Mouse (Mus musculus) MEL (cell line): ENCODE results near the gene Rin2. TPM values are rescaled to one million over a fixed set of nuclear protein-coding genes. Genes with fewer than 3 reads are reported as not detected.

Experiments used
- DNase-seq: peaks from one replicate; pipeline ENCODE4 v3.0.0; 2011; ENCODE audit warnings: low read depth, low spot score
- H3K27ac ChIP-seq: 2 replicates; pipeline ENCODE4 v1.5.1; 2012; ENCODE audit warnings: low read depth, mild to moderate bottlenecking, control low read depth, low read length, moderate library complexity; ENCODE audit not compliant: control insufficient read depth
- H3K27me3 ChIP-seq, 2 experiments: fragments of 150-350 bp in 1 of 2; sonication (generic) in 1 of 2; 2 replicates each; pipeline ENCODE4 v1.6.1; 2012; ENCODE audit warnings: low read length in 2 of 2, mild to moderate bottlenecking in 2 of 2, improper control_type of control experiment in 1 of 2, moderate library complexity in 1 of 2; ENCODE audit not compliant: insufficient read depth in 2 of 2, control insufficient read depth in 1 of 2
- H3K36me3 ChIP-seq, 2 experiments: 2 replicates each; pipeline ENCODE4 v1.6.1; 2012 to 2014; ENCODE audit warnings: low read length in 2 of 2, improper control_type of control experiment in 1 of 2, inconsistent platforms in 1 of 2, mild to moderate bottlenecking in 1 of 2; ENCODE audit not compliant: insufficient read depth in 2 of 2, control insufficient read depth in 1 of 2
- H3K4me1 ChIP-seq, 2 experiments: fragments of 150-350 bp in 1 of 2; sonication (generic) in 1 of 2; 2 replicates each; pipeline ENCODE4 v1.6.1; 2012; ENCODE audit warnings: low read length in 2 of 2, improper control_type of control experiment in 1 of 2, mild to moderate bottlenecking in 1 of 2; ENCODE audit not compliant: insufficient read depth in 2 of 2, control insufficient read depth in 1 of 2
- H3K4me3 ChIP-seq, 2 experiments: fragments of 150-350 bp in 1 of 2; sonication (generic) in 1 of 2; 2 replicates each; pipeline ENCODE4 v1.5.1; 2012; ENCODE audit warnings: low read depth in 2 of 2, low read length in 2 of 2, mild to moderate bottlenecking in 2 of 2, moderate library complexity in 2 of 2, control low read depth in 1 of 2, improper control_type of control experiment in 1 of 2; ENCODE audit not compliant: control insufficient read depth in 1 of 2, insufficient read depth in 1 of 2
- H3K79me2 ChIP-seq: 2 replicates; pipeline ENCODE4 v1.6.1; 2012; ENCODE audit warnings: mild to moderate bottlenecking, low read length, moderate library complexity; ENCODE audit not compliant: control insufficient read depth, poor library complexity, insufficient read depth
- H3K9ac ChIP-seq: 2 replicates; pipeline ENCODE4 v1.6.1; 2012; ENCODE audit warnings: low read depth, mild to moderate bottlenecking, control low read depth, low read length, moderate library complexity; ENCODE audit not compliant: control insufficient read depth, poor library complexity, severe bottlenecking
- H3K9me3 ChIP-seq: fragments of 150-350 bp; sonication (generic); replicated peaks from 2 replicates; pipeline ENCODE4 v1.6.1; 2012; ENCODE audit warnings: mild to moderate bottlenecking, low read length, improper control_type of control experiment, moderate library complexity; ENCODE audit not compliant: insufficient read depth
- BHLHE40 ChIP-seq: IDR thresholded peaks from 2 replicates; pipeline ENCODE4 v1.6.1; 2012; ENCODE audit warnings: low read depth, mild to moderate bottlenecking, inconsistent platforms, low read length, improper control_type of control experiment, borderline replicate concordance
- CHD1 ChIP-seq: IDR thresholded peaks from 2 replicates; pipeline ENCODE4 v1.6.1; 2012; ENCODE audit warnings: low read depth, mild to moderate bottlenecking, inconsistent platforms, low read length, improper control_type of control experiment
- E2F4 ChIP-seq: IDR thresholded peaks from 2 replicates; pipeline ENCODE4 v1.6.1; 2011; ENCODE audit warnings: low read depth, low read length, improper control_type of control experiment, borderline replicate concordance
- ELF1 ChIP-seq: IDR thresholded peaks from 2 replicates; pipeline ENCODE4 v1.6.1; 2014; ENCODE audit warnings: low read depth, mild to moderate bottlenecking, inconsistent platforms, low read length, improper control_type of control experiment, moderate library complexity
- EP300 ChIP-seq, 2 experiments: IDR thresholded peaks; 2 replicates each; pipeline ENCODE4 v1.6.1; 2011; ENCODE audit warnings: improper control_type of control experiment in 2 of 2, low read length in 2 of 2, low read depth in 1 of 2, mild to moderate bottlenecking in 1 of 2
- ETS1 ChIP-seq: IDR thresholded peaks from 2 replicates; pipeline ENCODE4 v1.6.1; 2012; ENCODE audit warnings: low read depth, mild to moderate bottlenecking, inconsistent platforms, low read length, improper control_type of control experiment, moderate library complexity
- GATA1 ChIP-seq: IDR thresholded peaks from 2 replicates; pipeline ENCODE4 v1.6.1; 2011; ENCODE audit warnings: low read depth, low read length, improper control_type of control experiment
- MAFK ChIP-seq: IDR thresholded peaks from 2 replicates; pipeline ENCODE4 v1.6.1; 2011; ENCODE audit warnings: low read depth, mild to moderate bottlenecking, low read length, improper control_type of control experiment, borderline replicate concordance
- MAX ChIP-seq: IDR thresholded peaks from 2 replicates; pipeline ENCODE4 v1.6.1; 2011; ENCODE audit warnings: low read length, improper control_type of control experiment
- MEF2A ChIP-seq: IDR thresholded peaks from 2 replicates; pipeline ENCODE4 v1.6.1; 2014; ENCODE audit warnings: low read depth, mild to moderate bottlenecking, inconsistent platforms, low read length, improper control_type of control experiment; ENCODE audit not compliant: poor library complexity, insufficient replicate concordance, severe bottlenecking; ENCODE audit errors: extremely low read depth
- MYC ChIP-seq: IDR thresholded peaks from 2 replicates; pipeline ENCODE4 v1.6.1; 2011; ENCODE audit warnings: low read depth, mild to moderate bottlenecking, low read length, improper control_type of control experiment, moderate library complexity
- NELFE ChIP-seq: IDR thresholded peaks from 2 replicates; pipeline ENCODE4 v1.6.1; 2011; ENCODE audit warnings: low read depth, low read length, improper control_type of control experiment
- NRF1 ChIP-seq: IDR thresholded peaks from 2 replicates; pipeline ENCODE4 v1.6.1; 2014; ENCODE audit warnings: low read depth, mild to moderate bottlenecking, inconsistent platforms, low read length, improper control_type of control experiment, moderate library complexity; ENCODE audit not compliant: poor library complexity, insufficient read depth, severe bottlenecking
- POLR2AphosphoS2 ChIP-seq: IDR thresholded peaks from 2 replicates; pipeline ENCODE4 v1.6.1; 2011; ENCODE audit warnings: low read length, improper control_type of control experiment
- RAD21 ChIP-seq: IDR thresholded peaks from 2 replicates; pipeline ENCODE4 v1.6.1; 2011; ENCODE audit warnings: mild to moderate bottlenecking, low read depth, low read length, improper control_type of control experiment
- RCOR1 ChIP-seq: IDR thresholded peaks from 2 replicates; pipeline ENCODE4 v1.6.1; 2012; ENCODE audit warnings: low read depth, mild to moderate bottlenecking, inconsistent platforms, low read length, improper control_type of control experiment
- UBTF ChIP-seq: IDR thresholded peaks from 2 replicates; pipeline ENCODE4 v1.6.1; 2012; ENCODE audit warnings: low read depth, mild to moderate bottlenecking, inconsistent platforms, low read length, improper control_type of control experiment, moderate library complexity, borderline replicate concordance; ENCODE audit not compliant: insufficient read depth
- ZKSCAN1 ChIP-seq: IDR thresholded peaks from 2 replicates; pipeline ENCODE4 v1.6.1; 2012; ENCODE audit warnings: low read depth, mild to moderate bottlenecking, inconsistent platforms, low read length, improper control_type of control experiment, moderate library complexity
- ZMIZ1 ChIP-seq: IDR thresholded peaks from 2 replicates; pipeline ENCODE4 v1.6.1; 2012; ENCODE audit warnings: low read depth, mild to moderate bottlenecking, inconsistent platforms, low read length, improper control_type of control experiment, moderate library complexity
- polyA plus RNA-seq, 2 experiments: library from polyadenylated mRNA; stranded (reverse) in 1 of 2; unstranded in 1 of 2; fragments of >175 nt in 1 of 2; fragments of >200 nt in 1 of 2; gene quantifications; 2 replicates each; pipeline versions ENCODE4 v1.2.1 to v1.2.4; 2012; ENCODE audit warnings: low replicate concordance in 2 of 2, low read depth in 1 of 2; ENCODE audit not compliant: insufficient read length in 2 of 2, insufficient read depth in 1 of 2, missing spikeins in 1 of 2
- total RNA-seq: library from RNA; depleted of rRNA; stranded (reverse); fragments of 300-350 nt; gene quantifications from 2 replicates; pipeline ENCODE4 v1.2.3, GENCODE M21; 2012; rRNA removed

Gene Rin2
- not detected in 2 replicates for total RNA-seq
- polyA plus RNA-seq, result under 1 TPM in 1 of 2 experiments, not detected in 1; 0.01 TPM

DNA sequence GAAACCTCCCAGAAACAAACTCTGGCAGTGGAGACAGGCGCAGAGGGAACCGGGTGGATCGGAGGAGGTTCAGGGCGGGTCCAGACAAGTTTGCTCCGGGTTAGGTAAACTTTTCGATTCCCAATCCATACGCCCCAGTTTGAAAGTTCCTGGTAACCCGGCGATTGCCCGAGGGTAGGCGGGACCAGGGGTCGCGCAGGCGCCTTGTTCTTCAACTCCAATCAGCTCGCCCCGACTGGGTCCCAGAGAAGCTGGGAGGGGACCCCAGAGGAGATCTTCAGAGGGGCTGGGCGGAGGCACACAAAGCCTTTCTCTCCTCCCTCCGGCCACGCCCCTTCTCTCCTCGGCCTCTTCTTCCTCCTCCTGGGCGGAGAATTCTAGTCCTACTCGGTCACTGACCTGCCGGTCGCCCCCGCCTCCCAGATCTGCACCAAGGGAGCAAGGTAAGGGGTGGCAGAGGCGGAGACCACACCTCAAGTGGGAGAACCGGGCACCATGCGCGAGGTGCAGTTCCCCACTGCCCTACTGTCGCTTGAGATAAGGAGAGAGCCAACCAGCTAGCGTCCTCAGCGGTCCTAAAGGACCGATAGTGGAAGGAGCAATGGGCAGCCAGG is at the start of gene Rin2:
Rin2 (plus strand) TSS at position 74 of the 614 bp plus-strand sequence.
- H3K79me2 ChIP-seq, result no peaks in the 10 kb centered on the region
- no peaks in the 10 kb centered on the region for H3K27me3 ChIP-seq
- H3K9me3 ChIP-seq, result no peaks in the 10 kb centered on the region
- H3K4me1 ChIP-seq, result no peaks in the 10 kb centered on the region
- no peak within 1 kb of the TSS for H3K27ac ChIP-seq
- no peaks in the 10 kb centered on the region for H3K36me3 ChIP-seq
- no peak within 1 kb of the TSS for H3K4me3 ChIP-seq
- H3K9ac ChIP-seq, result no peak within 1 kb of the TSS
- TF ChIP-seq EP300 (IDR thresholded peaks at IDR 0.05; ENCODE audit: low read depth in 1 of 2, low read length in 2 of 2) (no peak), BHLHE40 (no peak), RCOR1 (no peak), MEF2A (no peak), NELFE (no peak)
- no peak for DNase-seq

DNA sequence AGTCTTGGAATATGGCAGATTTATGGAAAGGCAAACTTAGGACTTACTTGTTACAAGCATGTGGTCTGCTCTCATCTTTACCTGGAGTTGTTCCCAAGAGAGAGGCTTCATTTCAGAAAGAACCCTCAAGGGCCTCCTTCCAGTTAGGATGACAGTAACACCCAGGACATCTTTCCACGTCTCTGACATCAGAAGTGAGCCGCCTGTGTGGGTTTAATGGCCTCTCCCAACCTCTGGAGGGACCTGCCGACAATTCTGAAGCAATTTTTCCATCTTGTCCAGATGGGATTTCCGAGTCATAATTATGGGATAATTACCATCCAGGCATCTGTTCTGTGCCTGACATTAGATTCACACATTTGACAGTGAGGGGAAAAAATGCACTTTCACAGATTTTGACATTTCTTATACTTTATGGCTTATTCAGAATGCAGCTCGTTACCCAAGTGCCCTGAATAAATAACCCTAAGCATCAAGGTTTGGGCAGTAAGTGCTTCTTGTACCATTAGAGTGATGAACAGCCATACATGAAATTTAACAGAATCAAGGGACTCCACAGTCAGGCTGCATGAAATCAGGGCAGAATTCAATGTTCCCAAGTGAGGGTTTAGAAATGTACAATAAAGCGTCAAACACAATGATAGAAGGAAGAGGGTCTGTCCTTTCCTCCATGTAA is 43.8 kb upstream of the Rin2 start:
- H3K4me1 ChIP-seq, result no peaks in the 10 kb centered on the region
- TF ChIP-seq MAX (no peak), E2F4 (no peak), MAFK (no peak), CHD1 (no peak), ELF1 (no peak), ETS1 (no peak), UBTF (no peak), RAD21 (no peak), NRF1 (no peak), POLR2AphosphoS2 (no peak), GATA1 (no peak), MYC (no peak), ZMIZ1 (no peak), ZKSCAN1 (no peak)
- H3K27ac ChIP-seq, result no peak overlapping the region
- H3K9ac ChIP-seq, result no peak overlapping the region
- H3K27me3 ChIP-seq, result no peaks in the 10 kb centered on the region
- no peaks in the 10 kb centered on the region for H3K9me3 ChIP-seq
- no peaks in the 10 kb centered on the region for H3K36me3 ChIP-seq
- no peak overlapping the region for H3K4me3 ChIP-seq
- no peaks in the 10 kb centered on the region for H3K79me2 ChIP-seq
- DNase-seq, result no peak
